Mouse (Mus musculus): ENCODE measurements around the gene Krt80. TPM values are rescaled to one million over a fixed set of nuclear protein-coding genes. Genes with fewer than 3 reads are reported as not detected.
A peak's percentile ranks its signal among the peaks of the same experiment; 100 is the strongest.

Krt80 gene
- polyA plus RNA-seq, 1 experiment from 2014 or later, result not detected

DNA sequence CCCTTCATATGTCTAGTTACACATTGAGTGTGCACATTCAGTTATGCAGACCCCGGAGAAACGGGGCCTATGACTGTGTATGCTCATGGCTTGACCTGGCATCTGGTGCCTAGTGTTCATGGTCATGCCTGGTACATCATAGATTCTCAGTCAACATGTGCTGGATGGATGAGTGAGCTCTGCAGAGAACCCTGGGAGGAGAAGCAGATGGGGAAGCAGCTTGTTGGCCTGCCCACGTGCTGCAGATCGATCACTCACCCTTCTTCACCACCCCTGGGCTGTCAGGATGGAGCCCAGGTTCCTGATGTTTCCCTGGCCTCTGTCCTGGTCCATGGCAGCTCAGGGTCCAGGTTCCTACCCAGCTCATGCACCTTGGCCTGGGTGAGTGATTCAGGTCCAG is 63.5 kb downstream of the Krt80 start:
- Histone ChIP-seq H3K27ac (ENCODE audit: low read depth, low read length) (no peak overlapping the region), H3K4me2 (no peak overlapping the region), H3K36me3 (ENCODE audit: control insufficient read depth, insufficient read depth, low read length) (no peaks in the 10 kb centered on the region), H3K4me1 (ENCODE audit: control insufficient read depth, insufficient read depth, low read length) (peaks cover 6% of the 10 kb centered on the region; the same call in 1 of the 2 replicates), H3K27me3 (ENCODE audit: control insufficient read depth, insufficient read depth, low read length) (no peaks in the 10 kb centered on the region), H3K9me3 (ENCODE audit: control insufficient read depth, low read length) (no peaks in the 10 kb centered on the region), H3K4me3 (ENCODE audit: low read depth, low read length) (no peak overlapping the region), H3K9ac (ENCODE audit: low read length) (no peak overlapping the region)
- WGBS, result 91% methylated on average over 4 of the region's 4 CpGs
- DNase-seq (ENCODE audit: low spot score, missing footprints) (peak; percentile 28), ATAC-seq (ENCODE audit: low FRiP score) (no peak)

GRCm38 (mm10) chr15:101303830-101304229 is 66.1 kb downstream of the Krt80 start:
- Histone ChIP-seq H3K9ac (ENCODE audit: low read length) (no peak overlapping the region), H3K27ac (ENCODE audit: low read depth, low read length) (no peak overlapping the region), H3K9me3 (ENCODE audit: control insufficient read depth, low read length) (no peaks in the 10 kb centered on the region), H3K4me1 (ENCODE audit: control insufficient read depth, insufficient read depth, low read length) (0 out of 2 replicates have a peak, but pooled peaks cover under 1% of the 10 kb centered on the region), H3K4me2 (no peak overlapping the region), H3K27me3 (ENCODE audit: control insufficient read depth, insufficient read depth, low read length) (no peaks in the 10 kb centered on the region), H3K4me3 (ENCODE audit: low read depth, low read length) (no peak overlapping the region), H3K36me3 (ENCODE audit: control insufficient read depth, insufficient read depth, low read length) (no peaks in the 10 kb centered on the region)
- DNase-seq (ENCODE audit: low spot score, missing footprints) (peak; percentile 35), ATAC-seq (ENCODE audit: low FRiP score) (no peak)
- WGBS, result 89% methylated on average over 4 of the region's 4 CpGs

- no peak for ATAC-seq (ENCODE audit: low FRiP score)
- Histone ChIP-seq H3K4me1 (ENCODE audit: control insufficient read depth, insufficient read depth, low read length) (no peaks in the 10 kb centered on the region), H3K4me2 (no peak overlapping the region), H3K27ac (ENCODE audit: low read depth, low read length) (no peak overlapping the region), H3K4me3 (ENCODE audit: low read depth, low read length) (no peak overlapping the region), H3K36me3 (ENCODE audit: control insufficient read depth, insufficient read depth, low read length) (no peaks in the 10 kb centered on the region), H3K27me3 (ENCODE audit: control insufficient read depth, insufficient read depth, low read length) (no peaks in the 10 kb centered on the region), H3K9me3 (ENCODE audit: control insufficient read depth, low read length) (no peaks in the 10 kb centered on the region), H3K9ac (ENCODE audit: low read length) (no peak overlapping the region)
- WGBS, result 76% methylated on average over 3 of the region's 3 CpGs
- DNase-seq (ENCODE audit: low spot score, missing footprints), result peak; percentile 33
Measured at GRCm38 (mm10) chr15:101302201-101302600, 67.8 kb downstream of the Krt80 start.

- ATAC-seq (ENCODE audit: low FRiP score), result no peak
- H3K9ac ChIP-seq (ENCODE audit: low read length), result no peak overlapping the region
Measured at GRCm38 (mm10) chr15:101300128-101300527, 69.8 kb downstream of the Krt80 start.

GRCm38 (mm10) chr15:101299480-101299960 is 70.4 kb downstream of the Krt80 start:
- H3K4me3 ChIP-seq (ENCODE audit: low read depth, low read length), result no peak overlapping the region
- no peaks in the 10 kb centered on the region for H3K27me3 ChIP-seq (ENCODE audit: control insufficient read depth, insufficient read depth, low read length)
- ATAC-seq (ENCODE audit: low FRiP score), result no peak
- no peak overlapping the region for H3K27ac ChIP-seq (ENCODE audit: low read depth, low read length)
- no peak overlapping the region for H3K4me2 ChIP-seq
- DNase-seq (ENCODE audit: low spot score, missing footprints), result no peak
- no peaks in the 10 kb centered on the region for H3K36me3 ChIP-seq (ENCODE audit: control insufficient read depth, insufficient read depth, low read length)
- H3K9me3 ChIP-seq (ENCODE audit: control insufficient read depth, low read length), result no peaks in the 10 kb centered on the region
- no peak overlapping the region for H3K9ac ChIP-seq (ENCODE audit: low read length)
- 91% methylated on average over 14 of the region's 14 CpGs for WGBS
- no peaks in the 10 kb centered on the region for H3K4me1 ChIP-seq (ENCODE audit: control insufficient read depth, insufficient read depth, low read length)

More at GRCm38 (mm10) chr15:101300128-101300527, 69.8 kb downstream of the Krt80 start:
- Histone ChIP-seq H3K27ac (ENCODE audit: low read depth, low read length) (no peak overlapping the region), H3K27me3 (ENCODE audit: control insufficient read depth, insufficient read depth, low read length) (no peaks in the 10 kb centered on the region), H3K4me3 (ENCODE audit: low read depth, low read length) (no peak overlapping the region), H3K9me3 (ENCODE audit: control insufficient read depth, low read length) (no peaks in the 10 kb centered on the region), H3K36me3 (ENCODE audit: control insufficient read depth, insufficient read depth, low read length) (no peaks in the 10 kb centered on the region), H3K4me1 (ENCODE audit: control insufficient read depth, insufficient read depth, low read length) (no peaks in the 10 kb centered on the region), H3K4me2 (no peak overlapping the region)
- DNase-seq (ENCODE audit: low spot score, missing footprints), result no peak
- WGBS, result 76% methylated on average over 6 of the region's 6 CpGs

- ATAC-seq (ENCODE audit: low FRiP score), result no peak
- H3K4me2 ChIP-seq, result peak overlapping the region; percentile 23
- H3K36me3 ChIP-seq (ENCODE audit: control insufficient read depth, insufficient read depth, low read length), result no peaks in the 10 kb centered on the region
- H3K4me3 ChIP-seq (ENCODE audit: low read depth, low read length), result no peak overlapping the region
- DNase-seq (ENCODE audit: low spot score, missing footprints), result peak; percentile 89
- 0 out of 2 replicates have a peak overlapping the region, but pooled peaks have one; percentile 25 for H3K9ac ChIP-seq (ENCODE audit: low read length)
- no peaks in the 10 kb centered on the region for H3K9me3 ChIP-seq (ENCODE audit: control insufficient read depth, low read length)
- H3K4me1 ChIP-seq (ENCODE audit: control insufficient read depth, insufficient read depth, low read length), result no peaks in the 10 kb centered on the region
- no peaks in the 10 kb centered on the region for H3K27me3 ChIP-seq (ENCODE audit: control insufficient read depth, insufficient read depth, low read length)
- H3K27ac ChIP-seq (ENCODE audit: low read depth, low read length), result no peak overlapping the region
- 15% methylated on average over 7 of the region's 7 CpGs for WGBS
Measured at GRCm38 (mm10) chr15:101298550-101298949, 71.4 kb downstream of the Krt80 start.

DNA sequence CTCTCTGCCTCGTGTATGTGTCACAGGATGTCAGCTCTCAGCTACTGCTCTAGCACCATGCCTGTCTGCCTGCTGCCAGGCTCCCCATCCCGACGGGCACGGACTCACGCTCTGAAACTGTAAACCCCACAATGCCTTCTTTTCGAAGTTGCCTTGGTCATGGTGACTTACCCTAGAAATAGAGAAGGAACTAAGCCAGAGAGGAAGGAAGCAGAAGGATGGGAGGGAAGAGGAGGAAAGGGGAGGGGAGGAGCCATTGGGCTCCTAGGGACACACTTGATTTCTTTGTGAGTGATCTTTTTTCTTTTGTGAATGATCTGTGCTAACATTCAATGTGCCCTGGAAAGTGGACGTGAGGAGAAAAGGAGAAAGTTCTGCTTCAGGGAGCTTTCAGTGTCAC is 72.0 kb downstream of the Krt80 start:
- Histone ChIP-seq H3K4me2 (no peak overlapping the region), H3K36me3 (ENCODE audit: control insufficient read depth, insufficient read depth, low read length) (no peaks in the 10 kb centered on the region), H3K4me3 (ENCODE audit: low read depth, low read length) (no peak overlapping the region), H3K27me3 (ENCODE audit: control insufficient read depth, insufficient read depth, low read length) (no peaks in the 10 kb centered on the region), H3K27ac (ENCODE audit: low read depth, low read length) (no peak overlapping the region), H3K9me3 (ENCODE audit: control insufficient read depth, low read length) (no peaks in the 10 kb centered on the region), H3K4me1 (ENCODE audit: control insufficient read depth, insufficient read depth, low read length) (no peaks in the 10 kb centered on the region), H3K9ac (ENCODE audit: low read length) (no peak overlapping the region)
- DNase-seq (ENCODE audit: low spot score, missing footprints), result no peak
- 29% methylated on average over 7 of the region's 7 CpGs for WGBS
- no peak for ATAC-seq (ENCODE audit: low FRiP score)

MicroRNAs encoded within 50 kb of the gene (microRNA counts, 519-probe panel; counts per million panel counts)
- microRNA mmu-miR-1941-3p (not detected), microRNA mmu-miR-1941-5p (not detected)

Small RNA genes within 50 kb of the gene (microRNA-seq; reads per million reads assigned to microRNA genes)
- gene Mir1941, result 0.57 reads per million

Other genes starting within 250 kb of the Krt80 start
- 4.2 and 5.0 TPM in 2 replicates for gene Acvrl1, start 241.6 kb downstream of the Krt80 start, polyA plus RNA-seq (2014; fragmentation: Nextera tagmentation; extraction: Ambion mirVana)
- gene Acvr1b, start 196.1 kb downstream of the Krt80 start, polyA plus RNA-seq (2014; fragmentation: Nextera tagmentation; extraction: Ambion mirVana), result 14.7 and 15.2 TPM in 2 replicates
- gene Grasp, start 146.0 kb downstream of the Krt80 start, polyA plus RNA-seq (2014; fragmentation: Nextera tagmentation; extraction: Ambion mirVana), result 3.6 and 4.5 TPM in 2 replicates
- 1.3 TPM in 2 replicates for gene Nr4a1, start 115.9 kb downstream of the Krt80 start, polyA plus RNA-seq (2014; fragmentation: Nextera tagmentation; extraction: Ambion mirVana)
- gene Atg101, start 85.9 kb downstream of the Krt80 start, polyA plus RNA-seq (2014; fragmentation: Nextera tagmentation; extraction: Ambion mirVana), result 57.9 and 67.4 TPM in 2 replicates
- gene 6030408B16Rik, start 77.0 kb downstream of the Krt80 start, polyA plus RNA-seq (2014; fragmentation: Nextera tagmentation; extraction: Ambion mirVana), result 0.33 TPM in 1 of 2 replicates, not detected in the other
- gene Krt7, start 40.9 kb upstream of the Krt80 start, polyA plus RNA-seq (2014; fragmentation: Nextera tagmentation; extraction: Ambion mirVana), result 4.2 and 7.2 TPM in 2 replicates
- gene Krt87, start 68.6 kb upstream of the Krt80 start, polyA plus RNA-seq (2014; fragmentation: Nextera tagmentation; extraction: Ambion mirVana), result 0.07 and 0.16 TPM in 2 replicates
- not detected in 2 replicates for gene Krt88, start 77.6 kb upstream of the Krt80 start, polyA plus RNA-seq (2014; fragmentation: Nextera tagmentation; extraction: Ambion mirVana)
- gene Krt81, start 93.6 kb upstream of the Krt80 start, polyA plus RNA-seq (2014; fragmentation: Nextera tagmentation; extraction: Ambion mirVana), result not detected in 2 replicates
- not detected in 2 replicates for gene Krt86, start 103.3 kb upstream of the Krt80 start, polyA plus RNA-seq (2014; fragmentation: Nextera tagmentation; extraction: Ambion mirVana)
- not detected in 2 replicates for gene Krt83, start 121.3 kb upstream of the Krt80 start, polyA plus RNA-seq (2014; fragmentation: Nextera tagmentation; extraction: Ambion mirVana)
- not detected in 2 replicates for gene Gm49425, start 147.1 kb upstream of the Krt80 start, polyA plus RNA-seq (2014; fragmentation: Nextera tagmentation; extraction: Ambion mirVana)
- gene Krt84, start 162.7 kb upstream of the Krt80 start, polyA plus RNA-seq (2014; fragmentation: Nextera tagmentation; extraction: Ambion mirVana), result not detected in 2 replicates
- not detected in 2 replicates for gene Krt82, start 180.5 kb upstream of the Krt80 start, polyA plus RNA-seq (2014; fragmentation: Nextera tagmentation; extraction: Ambion mirVana)
- gene Krt90, start 192.8 kb upstream of the Krt80 start, polyA plus RNA-seq (2014; fragmentation: Nextera tagmentation; extraction: Ambion mirVana), result 0.30 and 0.50 TPM in 2 replicates
- gene Krt75, start 203.7 kb upstream of the Krt80 start, polyA plus RNA-seq (2014; fragmentation: Nextera tagmentation; extraction: Ambion mirVana), result not detected in 2 replicates